Mouse (Mus musculus) liver, embryonic 12.5 days (tissue): ENCODE measurements around the gene Fam163b. TPM values are rescaled to one million over a fixed set of nuclear protein-coding genes. Genes with fewer than 3 reads are reported as not detected.

Experiments
- ATAC-seq: fragments of 200-750 bp; cut with Nextera tagmentation; 2 replicates; pipeline ENCODE4 v1.8.0; 2017; ENCODE audit warnings: moderate number of reproducible peaks, mild to moderate bottlenecking, moderate library complexity
- H3K27ac ChIP-seq: fragments of 300-500 bp; sonication (generic); 2 replicates; pipeline ENCODE4 v1.5.1; 2016; ENCODE audit warnings: mild to moderate bottlenecking
- H3K27me3 ChIP-seq: fragments of 300-500 bp; sonication (generic); replicated peaks from 2 replicates; pipeline ENCODE4 v1.6.1; 2016; ENCODE audit warnings: mild to moderate bottlenecking, moderate library complexity
- H3K36me3 ChIP-seq: fragments of 300-500 bp; sonication (generic); 2 replicates; pipeline ENCODE4 v1.6.1; 2016; ENCODE audit warnings: mild to moderate bottlenecking, moderate library complexity
- H3K4me1 ChIP-seq: fragments of 300-500 bp; sonication (generic); 2 replicates; pipeline ENCODE4 v1.6.1; 2016
- H3K4me2 ChIP-seq: fragments of 300-500 bp; sonication (generic); 2 replicates; pipeline ENCODE4 v1.6.1; 2016; ENCODE audit warnings: mild to moderate bottlenecking, moderate library complexity
- H3K4me3 ChIP-seq: fragments of 300-500 bp; sonication (generic); 2 replicates; pipeline ENCODE4 v1.5.1; 2016; ENCODE audit warnings: mild to moderate bottlenecking, moderate library complexity
- H3K9ac ChIP-seq: fragments of 300-500 bp; sonication (generic); 2 replicates; pipeline ENCODE4 v1.6.1; 2016; ENCODE audit warnings: mild to moderate bottlenecking, moderate library complexity
- H3K9me3 ChIP-seq: fragments of 300-500 bp; sonication (generic); replicated peaks from 2 replicates; pipeline ENCODE4 v1.6.1; 2016; ENCODE audit warnings: mild to moderate bottlenecking, moderate library complexity
- WGBS: fragments of 180-500 bp; shearing (Covaris S2); methylation state at CpG from one replicate; pipeline ENCODE4 v1.1.7; 2016; ENCODE audit not compliant: insufficient replicate concordance; 5-methylcytosine and 5-hydroxymethylcytosine counted together
- polyA plus RNA-seq: library from polyadenylated mRNA; unstranded; fragments of >200 nt; fragmentation: Nextera tagmentation; extraction: Ambion mirVana; gene quantifications from 2 replicates; pipeline ENCODE4 v1.2.1, GENCODE M21; 2016

The Fam163b gene
- polyA plus RNA-seq, 1 experiment from 2014 or later = 0.08 TPM

DNA sequence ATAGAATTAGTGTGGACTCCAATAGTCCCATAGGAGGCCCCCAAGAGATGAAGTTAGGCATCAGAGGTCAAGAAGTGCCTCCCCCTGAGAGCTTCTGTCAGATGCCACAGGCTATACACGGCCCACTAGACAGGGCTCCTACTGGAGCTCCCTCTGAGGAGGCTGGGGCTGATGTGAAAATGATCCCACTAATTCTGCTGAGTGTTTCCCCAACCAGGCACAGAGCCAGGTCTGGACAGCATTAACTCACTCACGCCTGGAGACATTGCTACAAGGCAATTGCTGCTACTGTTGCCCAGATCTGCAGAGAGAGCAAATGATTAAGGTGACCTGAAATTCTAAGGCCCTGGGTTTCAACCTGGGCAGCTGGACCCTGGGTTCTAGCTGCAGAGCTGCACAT lies 56.5 kb downstream of the Fam163b start:
- H3K4me3 ChIP-seq = no peak overlapping the region
- H3K27me3 ChIP-seq = 0 out of 2 replicates have a peak, but pooled peaks cover 3% of the 10 kb centered on the region
- no peaks in the 10 kb centered on the region for H3K9me3 ChIP-seq
- no peak overlapping the region for H3K4me2 ChIP-seq
- no peak for ATAC-seq
- 29% methylated on average over 2 of the region's 2 CpGs for WGBS
- H3K27ac ChIP-seq = no peak overlapping the region
- peaks cover 10% of the 10 kb centered on the region; the same call in 1 of the 2 replicates for H3K4me1 ChIP-seq
- no peak overlapping the region for H3K9ac ChIP-seq
- H3K36me3 ChIP-seq = no peaks in the 10 kb centered on the region

GRCm38 (mm10) chr2:27084963-27085362 lies 57.3 kb downstream of the Fam163b start:
- no peak overlapping the region for H3K27ac ChIP-seq
- no peaks in the 10 kb centered on the region for H3K9me3 ChIP-seq
- WGBS = 44% methylated on average over 8 of the region's 8 CpGs
- peaks cover 4% of the 10 kb centered on the region; the same call in 1 of the 2 replicates for H3K27me3 ChIP-seq
- ATAC-seq = no peak
- H3K36me3 ChIP-seq = no peaks in the 10 kb centered on the region
- H3K4me3 ChIP-seq = no peak overlapping the region
- H3K9ac ChIP-seq = no peak overlapping the region
- no peak overlapping the region for H3K4me2 ChIP-seq
- H3K4me1 ChIP-seq = peaks cover 10% of the 10 kb centered on the region; the same call in 1 of the 2 replicates

- peaks cover 17% of the 10 kb centered on the region for H3K4me1 ChIP-seq
- H3K4me2 ChIP-seq = no peak overlapping the region
- no peaks in the 10 kb centered on the region for H3K9me3 ChIP-seq
- peaks cover 14% of the 10 kb centered on the region for H3K27me3 ChIP-seq
- H3K27ac ChIP-seq = no peak overlapping the region
- no peak for ATAC-seq
- no peak overlapping the region for H3K9ac ChIP-seq
- 50% methylated on average over 12 of the region's 12 CpGs for WGBS
- no peaks in the 10 kb centered on the region for H3K36me3 ChIP-seq
- no peak overlapping the region for H3K4me3 ChIP-seq
Measured at GRCm38 (mm10) chr2:27083761-27084475, 58.4 kb downstream of the Fam163b start.

DNA sequence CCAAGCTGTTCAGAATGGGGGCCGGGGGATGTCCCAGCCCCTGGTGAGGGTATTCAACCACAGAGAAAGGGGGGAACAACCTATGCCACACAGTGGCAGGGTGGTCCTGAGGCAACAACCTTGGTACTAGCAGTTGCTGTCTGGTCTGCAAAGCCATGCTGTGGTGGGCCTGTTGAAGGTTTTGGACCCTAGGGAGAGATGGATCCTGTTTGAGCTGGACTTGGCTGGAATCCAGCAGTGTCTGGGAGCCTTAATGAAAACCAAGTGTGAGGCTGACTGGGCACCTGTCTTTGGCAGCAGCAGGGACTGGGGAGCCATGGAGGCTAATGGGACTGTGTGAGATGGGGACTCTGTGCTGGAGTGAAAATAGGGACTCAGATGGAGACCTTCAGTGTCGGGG lies 62.6 kb downstream of the Fam163b start:
- Histone ChIP-seq H3K27me3 (peaks cover 29% of the 10 kb centered on the region), H3K9ac (no peak overlapping the region), H3K4me3 (no peak overlapping the region), H3K9me3 (no peaks in the 10 kb centered on the region), H3K27ac (no peak overlapping the region), H3K36me3 (no peaks in the 10 kb centered on the region), H3K4me1 (peaks cover 13% of the 10 kb centered on the region), H3K4me2 (no peak overlapping the region; the same call in 1 of the 2 replicates)
- 65% methylated on average over 2 of the region's 2 CpGs for WGBS
- no peak for ATAC-seq

DNA sequence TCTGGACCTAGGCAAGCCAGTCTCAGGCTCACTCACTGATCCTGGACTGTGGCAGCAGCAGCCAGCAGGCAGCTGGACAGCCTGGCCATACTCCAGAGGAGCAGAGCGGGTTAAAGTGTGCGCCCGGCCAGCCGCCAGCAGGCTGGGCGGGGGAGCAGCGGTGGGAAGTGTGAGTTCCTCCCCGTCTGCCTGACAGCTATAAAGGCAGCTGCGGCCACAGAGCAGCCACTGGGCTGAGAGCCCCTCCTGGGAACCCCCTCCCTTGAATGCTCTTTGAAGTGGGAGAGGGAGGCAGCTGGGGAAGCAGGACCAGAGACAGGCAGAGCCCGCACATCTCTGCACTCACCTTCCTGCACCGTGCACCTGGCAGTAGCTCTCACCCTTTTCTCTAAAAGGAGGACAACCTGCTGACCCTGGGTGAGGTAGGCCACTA lies 63.1 kb downstream of the Fam163b start, which contains the start of gene Adamtsl2:
Gene Adamtsl2, plus strand, starts transcription at position 228 of the 433 bp plus-strand sequence.
- Histone ChIP-seq H3K27me3 (peaks cover 29% of the 10 kb centered on the region), H3K4me2 (peak within 1 kb of the TSS; percentile 36), H3K9ac (no peak within 1 kb of the TSS), H3K27ac (no peak within 1 kb of the TSS), H3K9me3 (no peaks in the 10 kb centered on the region), H3K4me1 (peaks cover 12% of the 10 kb centered on the region), H3K36me3 (no peaks in the 10 kb centered on the region), H3K4me3 (no peak within 1 kb of the TSS)
- 0 out of 2 replicates have a peak, but pooled peaks have one; percentile 40 for ATAC-seq
- WGBS = 1% methylated on average over 10 of the region's 10 CpGs

DNA sequence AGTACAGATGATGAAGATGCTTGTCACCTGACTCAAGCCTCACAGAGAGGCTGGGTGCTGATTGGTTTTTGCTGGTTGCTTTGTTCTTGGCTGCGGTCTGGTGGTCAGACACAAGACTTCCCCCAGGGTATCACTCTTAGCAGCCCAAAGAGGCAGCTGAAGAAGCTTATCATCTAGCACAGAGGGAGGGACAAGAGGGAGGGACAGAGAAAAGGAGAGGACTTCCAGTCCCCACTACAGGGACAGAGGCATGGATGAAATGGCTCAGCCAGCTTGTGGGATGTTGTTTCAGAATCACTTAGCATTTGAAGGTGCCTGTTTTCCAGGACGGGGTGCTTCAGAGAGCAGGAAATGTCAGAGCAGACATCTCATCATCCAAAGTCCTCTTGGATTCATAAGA lies 64.0 kb downstream of the Fam163b start:
- ATAC-seq = no peak
- Histone ChIP-seq H3K4me2 (no peak overlapping the region), H3K36me3 (no peaks in the 10 kb centered on the region), H3K4me3 (no peak overlapping the region), H3K27me3 (peaks cover 28% of the 10 kb centered on the region), H3K27ac (no peak overlapping the region), H3K9me3 (no peaks in the 10 kb centered on the region), H3K9ac (no peak overlapping the region), H3K4me1 (peaks cover 12% of the 10 kb centered on the region)
- 21% methylated on average over 2 of the region's 2 CpGs for whole genome bisulfite sequencing

GRCm38 (mm10) chr2:27077655-27078244 lies 64.5 kb downstream of the Fam163b start:
- Histone ChIP-seq H3K27ac (no peak overlapping the region), H3K4me2 (no peak overlapping the region), H3K4me3 (no peak overlapping the region), H3K9me3 (no peaks in the 10 kb centered on the region), H3K27me3 (peaks cover 26% of the 10 kb centered on the region), H3K9ac (no peak overlapping the region), H3K36me3 (no peaks in the 10 kb centered on the region), H3K4me1 (peaks cover 12% of the 10 kb centered on the region)
- ATAC-seq = no peak
- whole genome bisulfite sequencing = 55% methylated on average over 10 of the region's 10 CpGs

GRCm38 (mm10) chr2:27075485-27075884 lies 66.8 kb downstream of the Fam163b start:
- Histone ChIP-seq H3K9ac (no peak overlapping the region), H3K4me3 (no peak overlapping the region), H3K36me3 (no peaks in the 10 kb centered on the region), H3K27me3 (peaks cover 26% of the 10 kb centered on the region), H3K27ac (no peak overlapping the region), H3K4me1 (peaks cover 12% of the 10 kb centered on the region), H3K4me2 (no peak overlapping the region), H3K9me3 (no peaks in the 10 kb centered on the region)
- ATAC-seq = no peak
- WGBS = 52% methylated on average over 3 of the region's 3 CpGs

DNA sequence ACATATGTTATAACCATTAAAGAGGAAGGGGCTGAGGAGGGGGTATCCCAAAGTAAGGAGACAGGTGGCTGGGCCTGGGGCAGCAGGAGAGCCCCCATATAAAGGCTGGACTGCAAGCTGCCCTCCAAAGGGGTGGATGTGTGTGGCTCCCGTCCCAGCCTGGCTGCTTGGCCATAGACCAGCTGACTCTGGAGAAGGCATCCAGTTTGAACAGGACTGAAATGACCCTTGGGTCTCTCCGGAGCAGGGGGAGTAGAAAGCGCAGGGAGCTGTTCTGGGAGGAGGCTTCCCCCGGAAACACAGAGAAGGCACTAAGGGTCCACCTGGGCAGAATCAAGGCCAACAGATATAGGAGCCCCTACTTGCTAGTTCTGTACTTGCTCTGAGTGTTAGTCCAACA lies 67.5 kb downstream of the Fam163b start:
- no peak for ATAC-seq
- Histone ChIP-seq H3K27ac (no peak overlapping the region), H3K36me3 (no peaks in the 10 kb centered on the region), H3K9me3 (no peaks in the 10 kb centered on the region), H3K27me3 (peaks cover 24% of the 10 kb centered on the region), H3K9ac (no peak overlapping the region), H3K4me3 (no peak overlapping the region), H3K4me2 (no peak overlapping the region), H3K4me1 (peaks cover 12% of the 10 kb centered on the region)
- WGBS = 78% methylated on average over 4 of the region's 4 CpGs

- Histone ChIP-seq H3K9ac (no peak overlapping the region), H3K9me3 (no peaks in the 10 kb centered on the region), H3K36me3 (no peaks in the 10 kb centered on the region), H3K4me2 (no peak overlapping the region), H3K4me1 (no peaks in the 10 kb centered on the region), H3K27ac (no peak overlapping the region), H3K27me3 (peaks cover 10% of the 10 kb centered on the region; the same call in 1 of the 2 replicates), H3K4me3 (no peak overlapping the region)
- WGBS = 62% methylated on average over 4 of the region's 4 CpGs
- ATAC-seq = no peak
Measured at GRCm38 (mm10) chr2:27073407-27073806, 68.9 kb downstream of the Fam163b start.

DNA sequence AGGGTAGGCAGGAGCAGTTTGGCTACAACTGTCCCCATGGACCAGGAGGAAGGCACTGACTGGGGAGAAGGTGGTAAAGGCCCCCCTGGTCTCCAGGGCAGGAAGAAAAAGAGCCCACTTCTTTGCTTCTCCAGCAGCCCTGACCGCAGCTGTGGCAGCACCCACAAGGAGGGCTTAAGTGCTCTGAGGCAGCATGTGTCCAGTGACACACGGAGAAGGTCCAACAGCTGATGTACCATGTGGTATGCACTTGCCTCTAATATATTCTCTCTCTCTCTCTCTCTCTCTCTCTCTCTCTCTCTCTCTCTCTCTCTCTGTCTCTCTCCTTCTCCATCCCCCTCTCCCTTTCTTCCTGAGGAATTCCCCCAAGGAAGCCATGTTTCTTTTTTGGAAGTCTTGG lies 70.3 kb downstream of the Fam163b start, which contains the start of gene Mymk:
Gene Mymk, minus strand, starts transcription at position 202 of the 400 bp plus-strand sequence.
- no peaks in the 10 kb centered on the region for H3K9me3 ChIP-seq
- H3K9ac ChIP-seq = no peak within 1 kb of the TSS
- no peak within 1 kb of the TSS for H3K27ac ChIP-seq
- no peaks in the 10 kb centered on the region for H3K36me3 ChIP-seq
- no peak for ATAC-seq
- 67% methylated on average over 2 of the region's 2 CpGs for WGBS
- H3K4me1 ChIP-seq = no peaks in the 10 kb centered on the region
- H3K4me3 ChIP-seq = no peak within 1 kb of the TSS
- 0 out of 2 replicates have a peak, but pooled peaks cover 5% of the 10 kb centered on the region for H3K27me3 ChIP-seq
- H3K4me2 ChIP-seq = no peak within 1 kb of the TSS

GRCm38 (mm10) chr2:27071137-27071536 lies 71.2 kb downstream of the Fam163b start:
- no peak for ATAC-seq

More at GRCm38 (mm10) chr2:27071137-27071536, 71.2 kb downstream of the Fam163b start:
- Histone ChIP-seq H3K4me3 (no peak overlapping the region), H3K9ac (no peak overlapping the region), H3K9me3 (no peaks in the 10 kb centered on the region), H3K27ac (no peak overlapping the region), H3K36me3 (no peaks in the 10 kb centered on the region), H3K4me2 (no peak overlapping the region), H3K4me1 (no peaks in the 10 kb centered on the region), H3K27me3 (0 out of 2 replicates have a peak, but pooled peaks cover 6% of the 10 kb centered on the region)
- 26% methylated on average over 4 of the region's 4 CpGs for WGBS
